Mouse (Mus musculus): ENCODE measurements around the gene Ctnna3.
A peak's percentile ranks its signal among the peaks of the same experiment; 100 is the strongest.

Ctnna3 gene

DNA sequence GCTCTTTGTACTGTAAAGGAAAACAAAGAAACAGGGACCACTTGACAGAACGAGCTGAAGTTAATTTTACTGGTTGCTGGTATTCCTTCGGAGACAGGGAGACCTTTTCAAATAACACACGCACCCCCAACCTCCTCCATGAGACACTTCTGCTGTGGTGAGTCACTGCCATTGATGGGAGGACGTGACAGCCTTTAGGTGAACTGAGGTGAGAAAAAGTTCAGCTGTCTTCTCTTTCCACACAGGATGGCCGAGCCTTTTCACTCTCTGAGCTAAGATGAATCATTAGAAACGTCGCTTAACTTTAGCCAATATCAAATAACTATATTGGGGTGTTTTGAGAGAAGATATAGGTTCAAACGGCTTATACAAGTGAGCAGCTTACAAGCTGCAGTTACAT is 102.5 kb downstream of the Ctnna3 start:
- DNase-seq: no peak

DNA sequence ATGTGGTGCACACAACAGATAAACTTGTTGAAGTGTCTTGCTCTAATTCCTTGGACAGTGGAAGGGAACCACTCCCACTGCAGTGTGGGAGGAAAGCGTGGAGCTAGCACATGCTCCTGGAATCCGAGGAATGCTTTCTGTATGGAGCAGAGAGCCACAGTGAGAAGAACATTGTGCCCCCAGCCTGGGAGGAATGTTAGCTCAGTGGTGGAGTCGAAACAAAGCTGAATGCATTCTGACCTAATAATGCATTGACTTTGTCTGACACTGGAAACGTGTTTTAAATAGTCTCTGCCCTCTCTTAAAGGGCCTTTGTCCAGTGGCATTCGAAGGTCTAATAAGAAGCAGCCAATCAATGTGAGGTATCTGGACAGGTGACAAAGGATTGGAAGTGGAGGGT is 111.9 kb downstream of the Ctnna3 start:
- no peak for DNase-seq

DNA sequence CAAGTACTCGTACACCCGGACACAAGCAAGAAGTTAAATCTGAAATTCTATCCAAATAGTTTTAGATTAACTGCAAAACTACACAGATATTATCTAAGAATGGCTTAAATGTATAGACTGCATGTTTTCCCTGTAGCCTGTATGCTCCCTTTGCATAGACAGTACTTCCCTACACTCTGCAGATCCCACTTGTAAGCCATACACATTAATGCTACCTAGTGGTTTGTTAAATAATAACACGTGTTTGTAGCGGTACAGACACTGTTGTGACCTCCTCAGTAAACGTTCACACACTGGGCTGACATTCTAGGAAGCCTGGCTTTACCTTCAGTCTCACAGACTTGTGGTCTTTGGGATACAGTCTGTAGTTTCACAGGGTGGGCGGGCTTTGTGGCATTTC is 112.6 kb downstream of the Ctnna3 start:
- DNase-seq: no peak

DNA sequence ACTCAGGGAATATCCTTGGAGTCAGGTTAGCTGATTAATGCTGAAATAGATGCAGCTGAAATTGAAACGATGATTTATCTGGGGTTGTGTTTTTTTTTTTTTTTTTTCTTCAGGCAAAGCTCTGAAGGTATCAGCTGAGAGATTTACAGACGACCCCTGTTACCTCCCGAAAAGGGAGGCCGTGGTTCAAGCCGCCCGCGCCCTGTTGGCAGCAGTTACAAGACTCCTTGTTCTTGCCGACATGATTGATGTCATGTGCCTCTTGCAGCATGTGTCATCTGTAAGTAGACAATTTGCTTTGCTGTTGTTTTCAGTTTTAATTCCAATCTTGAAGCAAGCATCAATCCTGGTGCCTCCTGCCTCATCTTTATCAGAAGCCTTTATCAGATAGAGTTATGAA is 136.8 kb downstream of the Ctnna3 start:
- no peak for DNase-seq

DNA sequence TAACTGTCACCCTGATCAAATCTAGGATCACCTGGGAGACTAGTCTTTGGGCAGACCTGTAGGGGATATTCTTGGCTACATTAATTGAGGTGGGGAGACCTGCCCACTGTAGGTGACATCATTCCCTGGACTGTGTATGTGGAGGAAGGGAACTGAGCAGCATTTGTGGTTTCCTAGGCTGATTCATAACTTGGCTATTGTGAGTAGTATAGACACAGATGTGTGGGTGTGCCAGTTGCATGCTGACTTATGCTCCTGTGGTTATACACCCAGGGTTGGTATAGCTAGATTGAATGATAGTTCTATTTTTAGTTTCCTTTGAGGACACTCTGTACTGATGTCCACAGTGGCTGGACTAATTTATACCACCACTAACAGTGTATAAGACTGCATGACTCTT is 141.7 kb downstream of the Ctnna3 start:
- DNase-seq: no peak

DNA sequence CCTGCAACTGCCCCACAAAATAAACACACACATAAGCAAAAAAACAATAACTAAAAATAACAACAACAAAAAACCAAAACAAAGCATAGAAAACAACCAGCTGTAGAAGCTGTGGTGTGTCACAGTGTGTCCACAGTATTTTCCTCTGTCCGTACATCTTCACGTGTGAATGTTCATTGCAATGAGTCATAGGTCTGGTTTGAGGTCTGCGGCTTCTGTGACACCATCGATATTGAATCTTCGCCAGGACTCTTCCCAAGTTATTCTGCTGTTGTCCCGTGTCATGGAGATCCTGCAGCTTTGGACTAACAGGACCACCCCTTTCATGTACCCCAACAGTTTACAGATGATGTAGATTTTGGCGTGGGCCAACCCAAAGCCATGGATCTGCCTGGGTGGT is 143.0 kb downstream of the Ctnna3 start:
- DNase-seq: no peak

DNA sequence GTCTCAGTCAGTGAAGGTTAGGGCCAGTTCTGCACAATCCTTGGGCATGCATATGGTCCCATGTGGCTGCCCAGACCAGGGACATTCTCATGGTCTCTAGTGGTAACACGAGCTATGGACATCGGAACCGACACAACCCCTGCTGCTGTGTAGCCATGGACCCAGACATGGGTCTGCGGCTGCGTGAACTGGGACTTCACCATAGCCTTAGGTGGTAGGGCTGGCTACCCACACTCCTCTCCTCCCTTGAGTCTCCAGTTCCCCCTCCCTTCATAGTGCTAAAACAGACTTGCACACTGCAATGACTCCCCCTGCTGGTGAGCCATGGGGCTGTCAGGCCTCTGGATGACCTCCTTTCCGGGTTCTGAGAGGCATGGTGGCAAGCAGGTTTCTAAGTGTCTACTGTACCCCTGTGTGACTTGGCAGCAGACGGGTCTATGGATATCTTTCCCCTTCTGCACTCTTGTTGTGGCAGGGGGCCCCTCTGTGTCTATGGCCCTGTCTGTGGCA is 144.3 kb downstream of the Ctnna3 start:
- peak in 1 of 2 experiments; percentile 24 for DNase-seq

DNA sequence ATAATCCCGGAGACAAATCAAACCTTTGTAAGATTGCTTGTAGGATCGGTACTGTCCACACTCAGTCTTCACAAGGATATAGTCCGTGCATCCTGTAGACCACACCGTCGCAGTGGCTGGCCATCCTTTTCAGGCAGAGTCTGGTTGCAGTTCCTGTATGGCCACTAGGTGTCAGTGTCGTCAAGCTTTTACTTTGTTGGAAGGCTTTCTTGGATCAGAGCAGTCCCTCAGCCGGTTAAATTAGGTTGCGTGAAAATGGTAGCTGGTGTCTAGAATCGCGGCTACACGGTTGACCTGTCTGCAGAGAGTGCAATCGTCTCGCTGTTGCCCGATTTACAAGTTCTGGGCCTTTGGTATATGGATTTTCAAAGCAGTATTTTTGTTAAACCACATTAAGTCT is 152.7 kb downstream of the Ctnna3 start:
- peak; percentile 85 to 96 for DNase-seq

DNA sequence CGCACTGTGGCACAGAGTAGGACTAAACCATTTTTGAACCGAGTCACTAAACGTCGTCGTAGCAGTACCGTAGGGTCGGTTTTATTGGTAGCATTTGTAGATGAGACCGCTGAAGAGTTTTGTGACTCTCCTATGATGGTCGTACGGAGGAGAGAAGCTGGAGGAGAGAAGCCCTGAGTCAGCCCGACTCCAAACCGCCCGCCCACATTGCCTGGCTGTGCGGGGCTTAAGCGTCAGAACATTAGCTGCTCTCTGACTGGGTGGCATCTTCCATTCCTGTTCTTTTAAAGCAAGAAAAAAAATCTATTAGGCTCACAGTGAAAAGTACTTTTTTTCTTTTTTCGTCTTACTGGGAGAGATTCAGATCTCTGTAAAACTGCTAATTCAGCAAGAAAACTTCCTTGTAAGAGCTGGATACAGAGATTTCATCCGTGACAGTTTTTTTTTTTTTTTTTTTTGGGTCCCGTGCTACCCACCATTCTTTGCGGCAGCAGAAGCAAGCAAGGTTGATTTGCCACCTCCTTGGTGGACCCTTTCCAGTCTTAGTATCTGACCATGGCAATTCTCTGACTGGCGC is 154.0 kb downstream of the Ctnna3 start:
- no peak for DNase-seq

DNA sequence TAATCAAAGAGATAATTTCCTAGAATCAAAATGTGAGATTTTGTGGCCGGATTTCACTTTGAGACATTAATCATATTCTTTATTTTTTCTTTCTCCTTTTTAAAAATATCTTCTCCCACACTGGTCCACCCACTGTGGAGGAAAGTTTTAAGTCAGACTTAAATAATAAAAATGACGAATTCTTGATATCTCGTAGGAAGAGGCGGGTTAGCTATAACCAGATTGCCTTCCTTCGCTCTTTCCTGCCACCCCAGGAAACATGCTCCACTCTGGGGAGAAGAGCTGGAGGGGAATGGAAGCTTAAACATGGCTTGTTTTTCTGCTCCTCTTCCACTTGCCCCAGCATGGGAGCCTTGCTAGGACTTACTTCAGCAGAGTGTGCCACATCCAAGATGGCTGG is 169.5 kb downstream of the Ctnna3 start:
- DNase-seq: no peak

DNA sequence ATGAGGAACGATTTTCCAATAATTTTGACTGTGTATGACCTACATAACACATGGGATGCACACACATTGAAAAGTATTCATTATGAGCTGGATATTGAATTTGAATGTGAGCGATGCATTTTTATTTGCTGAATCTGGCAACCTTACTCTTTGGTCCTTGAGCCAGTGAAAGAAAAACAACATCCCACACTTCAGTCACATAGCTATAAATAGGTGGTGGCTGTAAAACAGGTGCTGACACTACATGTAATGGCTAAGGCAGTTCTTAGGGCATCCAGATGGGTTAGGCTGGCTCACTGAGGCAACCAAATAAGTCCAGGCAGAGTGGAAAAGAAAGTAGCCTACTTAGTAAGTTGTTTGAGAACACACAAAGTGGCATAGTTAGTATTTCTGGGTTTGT is 171.3 kb downstream of the Ctnna3 start:
- DNase-seq: no peak

DNA sequence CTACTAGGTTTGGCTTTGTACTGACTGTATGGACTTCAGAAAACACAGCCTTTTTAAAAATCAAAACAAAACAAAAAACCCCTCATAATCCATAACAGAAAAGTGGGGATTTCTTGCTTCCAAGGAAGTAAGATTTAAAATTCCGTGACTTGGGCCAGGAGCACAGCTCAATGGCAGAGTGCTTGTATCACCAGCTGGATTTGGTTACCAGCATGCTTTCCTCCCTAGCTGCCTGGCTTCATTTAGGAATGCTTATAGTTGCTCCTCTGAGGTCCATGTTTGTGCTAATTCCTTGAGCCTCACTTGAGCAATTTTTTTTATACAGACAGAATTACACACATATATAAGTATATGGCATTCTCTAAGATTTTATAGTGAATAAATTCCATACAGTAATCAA is 198.6 kb downstream of the Ctnna3 start:
- no peak for DNase-seq

DNA sequence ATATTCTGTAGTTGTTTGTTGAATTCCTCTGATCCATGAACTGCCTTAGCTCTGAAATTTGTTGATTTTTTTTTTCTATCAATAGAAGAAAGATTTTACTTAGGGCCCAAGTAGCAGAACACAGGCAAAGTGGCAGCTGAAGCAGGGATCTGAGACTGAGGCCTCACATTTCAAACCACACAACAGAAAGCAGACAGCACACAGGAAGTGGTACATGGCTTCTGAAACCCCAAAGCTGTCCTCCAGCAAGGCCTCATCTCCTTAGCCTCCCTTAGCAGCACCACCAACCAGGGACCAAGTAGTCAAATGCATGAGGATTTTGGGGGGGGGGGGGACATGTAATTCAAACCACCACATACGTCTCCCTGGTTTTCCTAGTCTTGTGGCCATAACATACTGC is 204.0 kb downstream of the Ctnna3 start:
- DNase-seq: no peak

DNA sequence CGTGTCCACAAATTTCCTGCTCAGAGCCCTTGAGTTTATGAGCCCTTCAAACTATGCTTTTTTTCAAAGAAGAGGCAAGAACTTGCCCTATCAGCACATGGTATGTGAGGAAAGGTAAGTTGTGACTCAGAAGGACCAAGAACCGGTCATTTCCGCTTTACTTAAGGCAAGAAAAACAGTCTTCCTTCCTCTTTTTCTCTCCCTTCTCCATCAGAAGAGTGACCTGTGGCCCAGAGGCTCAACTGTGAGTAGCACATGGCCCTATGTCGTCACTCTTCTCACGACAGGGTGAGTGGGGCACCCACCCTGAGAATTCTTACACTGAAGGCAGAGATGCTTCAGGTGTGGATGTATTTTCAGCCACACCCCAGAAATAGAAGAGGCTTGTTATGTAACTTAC is 208.1 kb downstream of the Ctnna3 start:
- DNase-seq: no peak

DNA sequence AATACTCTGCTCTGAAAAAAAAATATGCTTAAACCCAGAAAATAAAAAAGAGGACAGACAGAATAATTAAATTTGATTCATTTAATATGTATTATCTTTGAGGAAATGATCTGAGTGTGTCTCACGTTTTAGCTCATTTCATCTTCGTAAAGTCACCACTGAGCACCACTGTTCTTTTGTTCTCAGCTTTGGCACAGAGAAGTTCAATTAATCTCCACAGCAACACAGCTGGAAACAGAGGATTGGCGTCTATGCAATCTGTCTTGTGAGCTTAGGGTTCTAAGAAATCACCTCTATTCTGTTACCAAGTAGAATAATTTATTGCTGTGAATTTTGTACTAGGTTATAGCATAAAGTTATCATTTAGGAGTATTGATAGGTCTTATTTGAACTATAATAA is 217.4 kb downstream of the Ctnna3 start:
- no peak for DNase-seq

DNA sequence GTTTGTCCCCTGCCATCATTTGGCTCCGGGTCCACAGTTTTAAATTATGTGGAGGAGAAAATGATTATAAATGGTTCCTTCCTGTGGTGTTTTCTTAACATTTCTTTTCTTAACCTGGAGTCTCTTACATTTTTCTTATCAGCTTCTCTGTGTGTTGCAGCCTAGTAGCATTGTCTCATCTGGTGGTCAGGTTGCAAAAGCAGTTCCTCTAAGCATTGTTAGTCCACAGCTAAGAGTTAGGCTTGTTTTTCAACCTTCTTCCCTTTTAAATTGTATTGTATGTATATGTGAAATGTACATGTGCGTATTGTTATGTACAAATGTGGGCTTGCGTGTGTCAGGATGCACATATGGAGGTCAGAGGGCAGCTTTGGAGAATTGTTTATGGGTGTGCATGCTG is 220.4 kb downstream of the Ctnna3 start:
- no peak for DNase-seq

DNA sequence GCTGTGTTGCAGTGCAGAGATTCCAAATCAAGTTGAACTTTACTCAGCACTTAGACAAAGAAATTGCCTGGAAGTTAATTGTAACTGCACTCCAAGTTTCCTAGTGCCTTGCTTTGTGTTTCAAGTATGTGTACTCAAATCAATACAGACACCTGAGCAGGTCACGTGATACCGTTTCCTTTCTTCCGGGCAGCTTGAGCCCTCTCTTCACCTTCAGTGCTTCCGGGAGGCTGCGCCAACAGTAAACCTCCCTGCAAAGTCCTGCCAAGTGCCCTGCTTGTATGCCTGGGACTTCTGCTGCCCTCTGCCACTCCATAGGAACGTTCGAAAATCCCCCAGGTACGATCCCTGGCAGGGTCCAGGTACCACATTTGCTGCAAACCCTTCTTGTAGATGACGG is 223.0 kb downstream of the Ctnna3 start:
- peak; percentile 30 to 46 for DNase-seq

DNA sequence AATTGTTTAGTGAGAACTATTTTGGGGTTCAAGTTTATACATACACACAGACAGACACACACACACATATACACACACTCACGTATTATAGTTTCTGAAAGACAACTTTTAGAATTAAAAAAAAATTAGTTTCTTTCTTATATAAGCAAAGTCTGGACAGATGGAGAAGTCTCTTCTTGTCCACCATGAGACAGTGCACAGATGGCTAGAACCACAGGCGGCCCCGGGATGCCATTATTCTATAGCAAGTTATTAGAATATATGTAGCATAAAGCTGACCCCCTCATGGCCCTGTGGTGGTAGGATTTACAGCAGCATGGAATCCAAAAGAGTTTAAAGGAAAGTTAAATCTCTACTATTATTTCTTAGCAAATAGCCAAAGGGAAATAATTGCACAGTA is 223.7 kb downstream of the Ctnna3 start:
- peak; percentile 72 to 75 for DNase-seq

DNA sequence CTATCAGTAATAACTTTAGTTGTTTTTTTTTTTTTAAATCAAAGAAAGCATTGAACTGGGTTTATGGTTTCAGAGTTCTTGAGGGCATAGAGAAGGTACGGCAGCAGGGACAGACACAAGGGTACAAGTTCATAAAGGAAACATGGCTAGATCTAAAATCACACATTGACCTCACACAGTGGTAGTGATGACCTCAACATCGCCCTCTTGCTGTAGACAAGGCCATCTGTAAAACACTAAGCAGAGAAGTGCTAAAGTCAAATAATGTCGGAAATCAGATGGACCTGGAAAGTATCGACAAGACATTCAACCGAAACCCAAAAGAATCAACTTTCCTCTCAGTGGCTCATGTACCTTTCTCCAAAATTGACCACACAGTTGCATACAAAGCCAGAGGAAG is 224.7 kb downstream of the Ctnna3 start:
- DNase-seq: no peak

DNA sequence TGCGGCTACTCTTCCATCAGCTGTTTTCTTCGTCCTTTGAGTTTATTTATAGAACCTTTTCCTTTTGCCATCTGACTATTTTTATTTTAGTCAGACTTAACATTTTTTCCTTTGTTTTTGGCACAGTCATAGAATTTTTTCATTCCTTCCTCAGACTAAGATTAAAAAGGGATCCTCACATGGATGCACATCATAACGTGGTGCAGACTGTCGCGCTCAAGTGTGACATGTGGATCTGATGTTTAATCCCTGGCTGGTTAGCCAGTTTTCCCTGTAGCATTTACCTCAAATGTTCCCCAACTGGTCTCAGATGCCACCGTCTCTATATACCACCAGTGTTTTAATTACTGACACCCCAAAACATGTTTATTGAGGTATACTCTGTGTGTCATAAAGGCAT is 246.4 kb downstream of the Ctnna3 start:
- no peak for DNase-seq

DNA sequence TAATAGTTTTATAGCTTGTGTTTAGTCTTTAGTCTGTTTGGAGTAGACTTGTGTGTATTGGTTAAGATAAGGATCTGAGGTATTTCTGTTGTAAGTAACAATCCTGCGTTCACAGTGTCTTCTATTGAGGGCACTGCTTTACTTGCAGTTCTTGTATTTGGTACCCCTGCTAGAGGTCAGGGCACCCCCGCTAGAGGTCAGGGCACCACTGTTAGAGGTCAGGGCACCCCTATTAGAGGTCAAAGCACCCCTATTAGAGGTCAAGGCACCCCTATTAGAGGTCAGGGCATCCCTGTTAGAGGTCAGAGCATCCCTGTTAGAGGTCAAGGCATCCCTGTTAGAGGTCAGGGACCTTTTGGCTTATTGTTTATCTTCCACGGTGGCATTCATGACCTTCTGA is 259.3 kb downstream of the Ctnna3 start:
- no peak for DNase-seq

DNA sequence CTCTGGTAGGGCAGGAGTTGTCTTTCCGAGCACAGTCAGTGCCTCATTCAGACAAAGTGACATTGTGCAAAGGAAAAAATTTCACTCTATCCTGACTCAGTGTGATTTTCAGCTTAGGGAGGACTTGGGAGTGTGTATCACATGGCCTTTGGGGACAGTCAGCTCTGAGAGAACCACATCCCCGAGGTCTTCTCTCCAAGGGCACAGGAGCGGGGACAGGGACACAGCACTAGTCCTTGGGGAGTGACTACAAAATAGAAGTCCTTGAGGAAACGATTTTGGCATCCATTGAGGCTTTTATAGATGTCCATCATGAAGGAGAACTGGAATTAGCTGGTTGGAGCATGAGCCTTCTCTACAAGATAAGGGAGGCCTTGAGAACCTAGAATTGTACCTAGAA is 259.8 kb downstream of the Ctnna3 start:
- DNase-seq: no peak

DNA sequence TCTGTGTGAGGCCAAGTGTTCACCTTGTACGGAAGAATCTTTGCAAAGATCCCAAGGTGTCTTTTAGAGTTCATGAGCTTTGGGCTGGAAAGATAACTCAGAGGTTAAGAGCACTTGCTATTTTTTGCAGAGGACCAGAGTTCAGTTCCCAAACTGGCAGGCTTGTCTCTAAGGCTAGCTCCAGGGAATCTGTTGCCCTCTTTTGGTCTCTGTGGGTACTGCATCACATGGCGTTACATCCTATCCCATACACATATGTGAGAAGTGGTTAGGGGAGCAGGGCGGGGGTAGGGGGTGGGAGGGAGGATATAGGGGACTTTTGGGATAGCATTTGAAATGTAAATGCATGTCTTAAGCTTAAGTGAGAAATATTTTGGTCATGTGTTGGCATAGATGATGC is 262.1 kb downstream of the Ctnna3 start:
- DNase-seq: peak in 1 of 2 experiments; percentile 11

DNA sequence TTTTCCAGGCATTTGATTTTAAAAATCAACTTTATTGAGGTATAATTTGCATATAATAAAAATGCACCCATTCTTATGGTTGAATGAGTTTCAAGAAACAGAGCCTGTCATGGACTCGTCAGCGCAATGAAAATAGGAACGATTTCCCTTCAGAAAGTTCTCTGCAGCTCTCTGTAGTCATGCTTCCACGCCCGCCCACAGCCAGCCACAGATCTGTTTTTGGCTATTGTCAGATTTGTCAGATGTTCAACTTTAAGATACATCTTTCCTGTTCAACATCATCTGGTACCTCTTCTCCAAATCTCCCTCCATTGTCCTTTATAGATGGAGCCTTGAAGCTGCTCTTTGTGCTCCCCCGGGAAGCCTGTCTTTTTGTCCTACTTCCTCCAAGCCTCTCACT is 280.3 kb downstream of the Ctnna3 start:
- DNase-seq: no peak

DNA sequence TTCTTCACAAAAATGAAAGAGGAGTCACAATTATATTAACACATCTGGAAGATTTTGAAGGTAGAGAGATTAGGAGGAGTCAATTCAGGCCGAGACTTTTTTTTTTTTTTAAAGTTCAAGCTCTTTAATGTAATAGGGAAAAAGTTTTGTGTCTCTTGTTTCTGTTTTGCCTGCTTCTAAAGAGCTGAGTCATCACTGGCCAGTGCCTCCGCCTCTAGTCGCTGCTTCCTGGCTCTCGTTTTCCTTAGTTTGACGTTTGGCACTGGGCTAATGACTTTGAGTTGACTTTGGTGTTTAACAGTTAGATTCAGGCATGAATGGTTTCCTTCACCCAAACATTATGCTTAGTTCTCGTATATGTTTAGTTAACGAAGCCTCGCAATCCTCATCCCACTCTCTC is 282.6 kb downstream of the Ctnna3 start:
- DNase-seq: no peak

DNA sequence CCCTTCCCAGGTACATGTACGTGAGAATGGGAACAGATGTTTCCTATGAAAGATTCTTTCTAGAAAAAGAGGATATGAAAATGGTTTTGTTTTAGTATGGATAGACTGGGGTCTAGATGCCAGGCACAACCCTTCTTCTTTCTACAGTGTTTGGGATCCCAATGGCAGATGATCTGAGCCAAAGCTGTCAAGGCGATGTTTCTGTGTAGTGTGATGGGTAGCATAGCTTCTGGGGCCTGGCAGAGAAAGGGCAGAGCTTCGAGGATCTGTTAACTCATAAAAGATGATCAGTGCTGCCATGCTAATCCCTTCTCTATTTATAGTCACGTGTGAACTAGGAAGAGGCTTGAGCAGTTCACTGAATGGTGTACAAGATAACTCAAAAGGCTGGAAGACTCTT is 284.3 kb downstream of the Ctnna3 start:
- no peak for DNase-seq

Measured in cerebellum, postnatal 36 days (tissue).